In the genomic region with DNA sequence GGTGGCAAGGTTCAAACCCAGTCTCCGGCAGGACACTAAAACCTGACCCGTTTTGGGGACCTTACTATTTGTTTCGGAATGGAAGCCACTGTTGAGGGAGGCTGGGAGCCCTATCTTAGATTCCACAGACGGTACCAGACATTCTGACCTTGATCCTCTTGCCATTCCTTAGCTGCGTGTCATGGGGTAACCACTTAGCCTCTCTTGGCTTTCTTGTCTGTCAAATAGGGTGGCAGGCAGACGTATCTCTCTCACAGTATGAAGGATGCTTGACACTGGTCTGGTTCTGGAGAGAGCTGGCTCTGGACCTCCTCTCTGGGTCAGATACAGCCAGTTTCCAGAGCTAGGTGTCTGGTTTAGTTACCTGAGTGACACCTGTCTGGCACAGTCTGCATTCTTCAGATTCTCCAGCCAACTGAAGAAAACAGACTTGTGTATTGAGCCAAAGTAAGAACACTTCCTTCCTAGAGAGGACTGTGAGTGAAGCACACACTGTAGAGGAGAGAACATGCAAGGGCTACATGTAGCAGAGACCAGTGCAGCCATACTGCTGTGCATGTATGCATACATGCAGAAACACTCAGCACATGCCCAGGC, we compare ENCODE assay signal across 10 mouse cellular contexts. TPM values are rescaled to one million over a fixed set of nuclear protein-coding genes. Genes with fewer than 3 reads are reported as not detected.
DNase-seq lines count a peak whose midpoint lies in the region; ATAC-seq and TF ChIP-seq lines count a peak whose summit lies in the region.
"Had no signal": no experiment of that assay in that cellular context is flagged by ENCODE, and none has a peak within 500 bp of the region (broad histone marks: within the 10 kb centered on the region; RNA-seq: fewer than 3 reads in every experiment).

No protein-coding gene starts in this region.

- no peaks in the 10 kb centered on the region for H3K9me3 ChIP-seq in kidney, postnatal 0 days (replicated peaks; ENCODE audit: low read length)
- H3K9me3 ChIP-seq in forebrain, embryonic 10.5 days: no peaks in the 10 kb centered on the region
- H3K9me3 ChIP-seq in intestine, embryonic 16.5 days (ENCODE audit: control insufficient read depth, low read length): no peaks in the 10 kb centered on the region
- H3K9me3 ChIP-seq in neural tube, embryonic 13.5 days: no peaks in the 10 kb centered on the region

- no peak for DNase-seq in kidney, postnatal 0 days (ENCODE audit: low spot score)
- no peak for DNase-seq in kidney, postnatal 25 days
- DNase-seq in forebrain, embryonic 10.5 days (ENCODE audit: extremely low spot score, low spot score): no peak
- DNase-seq in cerebellum, postnatal 10 days: no peak
- no peak for DNase-seq in layer of hippocampus, adult 18-20 months (ENCODE audit: low spot score in 2 of 2)
- DNase-seq: spleen, adult 18-20 months had no signal

- no peak overlapping the region for H3K4me3 ChIP-seq in kidney, postnatal 0 days (replicated peaks; ENCODE audit: low read depth, low read length)
- peak overlapping the region; percentile 59 for H3K4me3 ChIP-seq in forebrain, embryonic 10.5 days
- peak overlapping the region; percentile 30; the same call in 1 of the 2 replicates for H3K4me3 ChIP-seq in intestine, embryonic 16.5 days (ENCODE audit: low read length)
- peak overlapping the region; percentile 24; the same call in 1 of the 2 replicates for H3K4me3 ChIP-seq in neural tube, embryonic 13.5 days
- H3K4me3 ChIP-seq: megakaryocyte, embryonic 14.5 days had no signal

- peak overlapping the region; percentile 48 for H3K4me2 ChIP-seq in kidney, postnatal 0 days (ENCODE audit: low read length)
- peak overlapping the region; percentile 62; the same call in 1 of the 2 replicates for H3K4me2 ChIP-seq in intestine, embryonic 16.5 days (ENCODE audit: low read depth, low read length)
- H3K4me2 ChIP-seq in neural tube, embryonic 13.5 days: peak overlapping the region; percentile 56

- H3K9ac ChIP-seq in kidney, postnatal 0 days (ENCODE audit: low read depth, low read length): no peak overlapping the region
- H3K9ac ChIP-seq in intestine, embryonic 16.5 days (ENCODE audit: low read depth, low read length): 0 out of 2 replicates have a peak overlapping the region, but pooled peaks have one; percentile 33
- no peak overlapping the region for H3K9ac ChIP-seq in neural tube, embryonic 13.5 days

- 30% methylated on average over 6 of the region's 6 CpGs for WGBS in kidney, postnatal 0 days
- 39% methylated on average over 6 of the region's 6 CpGs for WGBS in forebrain, embryonic 10.5 days
- 34% methylated on average over 6 of the region's 6 CpGs for WGBS in intestine, embryonic 16.5 days
- WGBS in neural tube, embryonic 13.5 days: 39% methylated on average over 6 of the region's 6 CpGs

- no peak for TF ChIP-seq CTCF in kidney, postnatal 0 days (IDR thresholded peaks at IDR 0.05; ENCODE audit: low read depth)

- H3K36me3 ChIP-seq in kidney, postnatal 0 days (ENCODE audit: insufficient read depth, low read length): no peaks in the 10 kb centered on the region
- H3K36me3 ChIP-seq in forebrain, embryonic 10.5 days (replicated peaks): no peaks in the 10 kb centered on the region
- no peaks in the 10 kb centered on the region for H3K36me3 ChIP-seq in intestine, embryonic 16.5 days (ENCODE audit: control insufficient read depth, insufficient read depth, low read length)
- 0 out of 2 replicates have a peak, but pooled peaks cover 5% of the 10 kb centered on the region for H3K36me3 ChIP-seq in neural tube, embryonic 13.5 days

- H3K27ac ChIP-seq in kidney, postnatal 0 days: no peak overlapping the region
- H3K27ac ChIP-seq in forebrain, embryonic 10.5 days: no peak overlapping the region
- H3K27ac ChIP-seq in intestine, embryonic 16.5 days (ENCODE audit: low read length): no peak overlapping the region
- no peak overlapping the region for H3K27ac ChIP-seq in neural tube, embryonic 13.5 days (replicated peaks)

- 0 out of 2 replicates have a peak, but pooled peaks cover 5% of the 10 kb centered on the region for H3K4me1 ChIP-seq in kidney, postnatal 0 days (replicated peaks; ENCODE audit: insufficient read depth, low read length)
- H3K4me1 ChIP-seq in forebrain, embryonic 10.5 days: peaks cover 26% of the 10 kb centered on the region
- H3K4me1 ChIP-seq in intestine, embryonic 16.5 days (ENCODE audit: control insufficient read depth, insufficient read depth, low read length): peaks cover 12% of the 10 kb centered on the region
- H3K4me1 ChIP-seq in neural tube, embryonic 13.5 days (replicated peaks): peaks cover 14% of the 10 kb centered on the region
- H3K4me1 ChIP-seq: megakaryocyte, embryonic 14.5 days had no signal

- no peak for ATAC-seq in kidney, postnatal 0 days (replicated peaks; ENCODE audit: low FRiP score, low read depth)
- no peak for ATAC-seq in intestine, embryonic 16.5 days
- ATAC-seq in neural tube, embryonic 13.5 days (ENCODE audit: low read depth): no peak
- ATAC-seq in CD4-positive, CD25-positive, alpha-beta regulatory T cell, adult 4 months: no peak

- H3K27me3 ChIP-seq in kidney, postnatal 0 days (ENCODE audit: insufficient read depth, low read length): no peaks in the 10 kb centered on the region
- peaks cover 36% of the 10 kb centered on the region for H3K27me3 ChIP-seq in forebrain, embryonic 10.5 days (ENCODE audit: poor library complexity, severe bottlenecking)
- H3K27me3 ChIP-seq in intestine, embryonic 16.5 days (replicated peaks; ENCODE audit: control insufficient read depth, insufficient read depth, low read length): no peaks in the 10 kb centered on the region
- peaks cover 20% of the 10 kb centered on the region; the same call in 1 of the 2 replicates for H3K27me3 ChIP-seq in neural tube, embryonic 13.5 days

RNA-seq across cellular contexts. Expression of a gene that starts 56.7 kb away (rescaled TPM):
- polyA plus RNA-seq in kidney, postnatal 0 days (2015; fragmentation: Nextera tagmentation; extraction: Ambion mirVana): 1.4 and 1.7 TPM in 2 replicates
- polyA plus RNA-seq in forebrain, embryonic 10.5 days (2016; fragmentation: Nextera tagmentation; extraction: Ambion mirVana): 0.72 and 0.90 TPM in 2 replicates
- polyA plus RNA-seq in intestine, embryonic 16.5 days (2015; fragmentation: Nextera tagmentation; extraction: Ambion mirVana): 1.7 and 1.8 TPM in 2 replicates
- polyA plus RNA-seq in neural tube, embryonic 13.5 days (2015; fragmentation: Nextera tagmentation; extraction: Ambion mirVana): 2.3 and 3.1 TPM in 2 replicates
- polyA plus RNA-seq in CD4-positive, CD25-positive, alpha-beta regulatory T cell, adult 4 months (2017; shearing (Covaris generic)): not detected
- 100 to 1,000 TPM; 331 to 395 TPM for total RNA-seq in layer of hippocampus, adult 18-20 months (2021)
